Mouse (Mus musculus): ENCODE measurements around the gene Lamp3. TPM values are rescaled to one million over a fixed set of nuclear protein-coding genes. Genes with fewer than 3 reads are reported as not detected.
"Not testable (repeated sequence)": the region's sequence is repeated elsewhere in the genome, so short reads cannot be mapped to it uniquely, and the experiment has no call there.

The Lamp3 gene
- polyA plus RNA-seq (2012; fragmentation: generic; extraction: Trizol), result not detected

DNA sequence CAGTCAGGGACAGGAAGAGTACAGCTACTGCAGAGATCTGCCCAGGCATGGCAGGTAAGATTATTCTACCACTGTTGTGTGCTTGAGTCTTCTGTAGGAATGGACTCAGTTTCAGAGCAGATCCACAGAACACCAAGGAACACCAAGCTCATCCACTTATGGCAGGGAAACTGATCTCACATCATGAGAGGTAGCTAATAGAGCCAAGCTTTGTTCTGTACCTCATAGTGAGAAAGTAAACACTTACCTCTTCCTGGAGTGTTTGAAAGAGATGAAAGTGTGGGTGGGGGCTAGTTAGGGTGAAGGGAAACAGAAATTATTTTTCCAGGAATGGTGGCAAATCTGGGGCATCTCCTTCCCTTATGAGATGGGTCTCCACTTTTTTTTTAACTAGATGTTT, at the start of gene Lamp3:
Lamp3 (minus strand) TSS at position 160 of the 400 bp plus-strand sequence.
- H3ac ChIP-seq (ENCODE audit: control insufficient read depth, insufficient read length), result no peak within 1 kb of the TSS
- TF ChIP-seq E2F4 (IDR thresholded peaks at IDR 0.05; ENCODE audit: insufficient read depth) (no peak), REST (IDR thresholded peaks at IDR 0.05; ENCODE audit: insufficient read depth, insufficient read length) (no peak), TCF12 (IDR thresholded peaks at IDR 0.05; ENCODE audit: insufficient read depth, poor library complexity, severe bottlenecking) (no peak), POLR2A (IDR thresholded peaks at IDR 0.05; ENCODE audit: insufficient read length, low read depth) (no peak), MYOG (IDR thresholded peaks at IDR 0.05; ENCODE audit: control insufficient read depth in 1 of 3, insufficient read depth in 1 of 3, insufficient read length in 2 of 3, low read depth in 2 of 3) (no peak)
- no peaks in the 10 kb centered on the region for H3K27me3 ChIP-seq (ENCODE audit: control insufficient read depth, insufficient read depth, insufficient read length)
- no peak within 1 kb of the TSS for H3K4me3 ChIP-seq
- no peaks in the 10 kb centered on the region for H3K79me2 ChIP-seq (ENCODE audit: control insufficient read depth, insufficient read depth)
- no peaks in the 10 kb centered on the region for H3K36me3 ChIP-seq (ENCODE audit: control insufficient read depth, insufficient read depth)
- H3K4me2 ChIP-seq (ENCODE audit: low read depth), result no peak within 1 kb of the TSS

DNA sequence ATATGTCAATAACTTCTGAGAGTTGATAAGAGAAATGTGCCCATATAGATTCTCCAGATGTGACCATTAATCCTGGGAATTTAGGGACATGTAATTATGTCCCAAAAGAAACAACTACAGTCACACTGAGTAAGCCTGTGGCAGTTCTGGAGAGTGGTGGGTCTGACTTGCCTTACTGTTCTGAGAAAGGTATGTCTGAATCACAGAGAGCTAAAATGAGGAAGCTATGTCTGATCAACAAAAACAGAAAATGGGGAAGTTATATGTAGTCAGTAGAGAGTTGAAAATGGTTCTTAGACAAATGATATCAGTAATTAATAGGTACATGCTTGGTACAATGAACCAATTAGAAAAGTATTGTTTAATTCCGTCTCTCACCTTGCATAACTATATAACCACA, 26.7 kb upstream of the Lamp3 start:
- Histone ChIP-seq H3K79me2 (ENCODE audit: control insufficient read depth, insufficient read depth) (no peaks in the 10 kb centered on the region), H3K4me2 (ENCODE audit: low read depth) (no peak overlapping the region), H3K27me3 (ENCODE audit: control insufficient read depth, insufficient read depth, insufficient read length) (no peaks in the 10 kb centered on the region), H3ac (ENCODE audit: control insufficient read depth, insufficient read length) (no peak overlapping the region), H3K4me3 (no peak overlapping the region), H3K36me3 (ENCODE audit: control insufficient read depth, insufficient read depth) (no peaks in the 10 kb centered on the region)
- TF ChIP-seq MYOD1 (IDR thresholded peaks at IDR 0.05; ENCODE audit: control insufficient read depth in 1 of 3, insufficient read length in 2 of 3, low read depth in 2 of 3), result no peak
- TF ChIP-seq TCF12 (IDR thresholded peaks at IDR 0.05; ENCODE audit: insufficient read depth, poor library complexity, severe bottlenecking), result no peak
- TF ChIP-seq SRF (IDR thresholded peaks at IDR 0.05; ENCODE audit: control insufficient read depth, insufficient read length, low read depth), result no peak
- TF ChIP-seq POLR2AphosphoS2 (IDR thresholded peaks at IDR 0.05; ENCODE audit: insufficient read length, low read depth), result no peak
- TF ChIP-seq POLR2A (IDR thresholded peaks at IDR 0.05; ENCODE audit: insufficient read length, low read depth), result no peak
- TF ChIP-seq MYOG (IDR thresholded peaks at IDR 0.05; ENCODE audit: control insufficient read depth in 1 of 3, insufficient read depth in 1 of 3, insufficient read length in 2 of 3, low read depth in 2 of 3), result no peak
- TF ChIP-seq CEBPB (IDR thresholded peaks at IDR 0.05; ENCODE audit: insufficient read depth, poor library complexity, severe bottlenecking), result no peak
- TF ChIP-seq TCF3 (IDR thresholded peaks at IDR 0.05; ENCODE audit: insufficient read length, low read depth), result no peak
- no peak for TF ChIP-seq MAX (IDR thresholded peaks at IDR 0.05; ENCODE audit: low read depth)
- TF ChIP-seq REST (IDR thresholded peaks at IDR 0.05; ENCODE audit: insufficient read depth, insufficient read length), result no peak
- TF ChIP-seq USF1 (IDR thresholded peaks at IDR 0.05; ENCODE audit: low read depth), result no peak
- TF ChIP-seq E2F4 (IDR thresholded peaks at IDR 0.05; ENCODE audit: insufficient read depth), result no peak

DNA sequence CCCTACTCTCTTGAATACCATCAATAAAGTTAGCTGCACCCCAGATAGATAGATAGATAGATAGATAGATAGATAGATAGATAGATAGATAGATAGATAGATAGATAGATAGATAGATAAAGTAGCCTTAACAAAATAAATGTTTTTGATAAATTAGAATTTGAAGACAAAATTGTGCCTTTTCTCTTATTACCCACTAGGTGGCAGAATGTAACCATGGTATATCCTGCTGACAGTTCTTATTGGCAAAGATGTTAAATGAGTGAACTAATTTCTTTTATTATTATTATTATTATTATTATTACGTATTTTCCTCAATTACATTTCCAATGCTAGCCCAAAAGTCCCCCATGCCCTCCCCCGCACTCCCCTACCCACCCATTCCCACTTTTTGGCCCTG, 18.0 kb upstream of the Lamp3 start:
- H3ac ChIP-seq (ENCODE audit: control insufficient read depth, insufficient read length); H3K79me2 ChIP-seq (ENCODE audit: control insufficient read depth, insufficient read depth); H3K4me3 ChIP-seq; H3K27me3 ChIP-seq (ENCODE audit: control insufficient read depth, insufficient read depth, insufficient read length); H3K4me2 ChIP-seq (ENCODE audit: low read depth); H3K36me3 ChIP-seq (ENCODE audit: control insufficient read depth, insufficient read depth): not testable (repeated sequence)

DNA sequence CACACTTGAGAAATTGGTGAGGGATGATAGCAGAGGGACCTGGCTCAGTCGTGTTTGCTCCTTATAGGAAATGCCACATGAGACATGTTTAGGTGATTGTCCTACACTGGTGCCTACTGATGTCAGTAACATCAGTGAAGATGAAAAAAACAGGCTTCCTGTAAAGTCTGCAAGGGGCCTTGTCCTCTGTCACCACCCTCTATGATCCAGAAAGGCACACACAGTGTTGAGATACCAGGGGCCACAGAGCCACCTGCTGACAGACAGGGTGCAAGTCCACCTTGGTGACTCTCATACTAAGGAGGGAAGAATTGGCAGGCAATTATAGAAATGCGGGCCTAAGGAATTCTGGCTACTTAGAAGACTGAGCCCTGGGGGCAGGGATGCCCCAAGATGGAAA, 14.8 kb upstream of the Lamp3 start:
- Histone ChIP-seq H3K4me2 (ENCODE audit: low read depth) (no peak overlapping the region), H3K36me3 (ENCODE audit: control insufficient read depth, insufficient read depth) (no peaks in the 10 kb centered on the region), H3ac (ENCODE audit: control insufficient read depth, insufficient read length) (no peak overlapping the region), H3K79me2 (ENCODE audit: control insufficient read depth, insufficient read depth) (no peaks in the 10 kb centered on the region), H3K27me3 (ENCODE audit: control insufficient read depth, insufficient read depth, insufficient read length) (no peaks in the 10 kb centered on the region), H3K4me3 (no peak overlapping the region)
- TF ChIP-seq MAX (IDR thresholded peaks at IDR 0.05; ENCODE audit: low read depth) (no peak), REST (IDR thresholded peaks at IDR 0.05; ENCODE audit: insufficient read depth, insufficient read length) (no peak), MYOD1 (IDR thresholded peaks at IDR 0.05; ENCODE audit: control insufficient read depth in 1 of 3, insufficient read length in 2 of 3, low read depth in 2 of 3) (no peak), TCF3 (IDR thresholded peaks at IDR 0.05; ENCODE audit: insufficient read length, low read depth) (no peak), SRF (IDR thresholded peaks at IDR 0.05; ENCODE audit: control insufficient read depth, insufficient read length, low read depth) (no peak), MYOG (IDR thresholded peaks at IDR 0.05; ENCODE audit: control insufficient read depth in 1 of 3, insufficient read depth in 1 of 3, insufficient read length in 2 of 3, low read depth in 2 of 3) (no peak), POLR2AphosphoS2 (IDR thresholded peaks at IDR 0.05; ENCODE audit: insufficient read length, low read depth) (no peak), CEBPB (IDR thresholded peaks at IDR 0.05; ENCODE audit: insufficient read depth, poor library complexity, severe bottlenecking) (no peak), USF1 (IDR thresholded peaks at IDR 0.05; ENCODE audit: low read depth) (no peak), TCF12 (IDR thresholded peaks at IDR 0.05; ENCODE audit: insufficient read depth, poor library complexity, severe bottlenecking) (no peak), POLR2A (IDR thresholded peaks at IDR 0.05; ENCODE audit: insufficient read length, low read depth) (no peak), E2F4 (IDR thresholded peaks at IDR 0.05; ENCODE audit: insufficient read depth) (no peak)

- TF ChIP-seq MYOG (IDR thresholded peaks at IDR 0.05; ENCODE audit: control insufficient read depth in 1 of 3, insufficient read depth in 1 of 3, insufficient read length in 2 of 3, low read depth in 2 of 3), result no peak
- no peak for TF ChIP-seq CEBPB (IDR thresholded peaks at IDR 0.05; ENCODE audit: insufficient read depth, poor library complexity, severe bottlenecking)
- no peak for TF ChIP-seq SRF (IDR thresholded peaks at IDR 0.05; ENCODE audit: control insufficient read depth, insufficient read length, low read depth)
- no peak for TF ChIP-seq USF1 (IDR thresholded peaks at IDR 0.05; ENCODE audit: low read depth)
- no peak for TF ChIP-seq MYOD1 (IDR thresholded peaks at IDR 0.05; ENCODE audit: control insufficient read depth in 1 of 3, insufficient read length in 2 of 3, low read depth in 2 of 3)
- TF ChIP-seq TCF3 (IDR thresholded peaks at IDR 0.05; ENCODE audit: insufficient read length, low read depth), result no peak
- TF ChIP-seq MAX (IDR thresholded peaks at IDR 0.05; ENCODE audit: low read depth), result no peak
- TF ChIP-seq REST (IDR thresholded peaks at IDR 0.05; ENCODE audit: insufficient read depth, insufficient read length), result no peak
- no peak for TF ChIP-seq POLR2A (IDR thresholded peaks at IDR 0.05; ENCODE audit: insufficient read length, low read depth)
- TF ChIP-seq TCF12 (IDR thresholded peaks at IDR 0.05; ENCODE audit: insufficient read depth, poor library complexity, severe bottlenecking), result no peak
- TF ChIP-seq POLR2AphosphoS2 (IDR thresholded peaks at IDR 0.05; ENCODE audit: insufficient read length, low read depth), result no peak
- TF ChIP-seq E2F4 (IDR thresholded peaks at IDR 0.05; ENCODE audit: insufficient read depth), result no peak
- no peaks in the 10 kb centered on the region for H3K36me3 ChIP-seq (ENCODE audit: control insufficient read depth, insufficient read depth)
- no peaks in the 10 kb centered on the region for H3K27me3 ChIP-seq (ENCODE audit: control insufficient read depth, insufficient read depth, insufficient read length)
- H3K4me2 ChIP-seq (ENCODE audit: low read depth), result no peak overlapping the region
- no peak overlapping the region for H3K4me3 ChIP-seq
- no peaks in the 10 kb centered on the region for H3K79me2 ChIP-seq (ENCODE audit: control insufficient read depth, insufficient read depth)
- H3ac ChIP-seq (ENCODE audit: control insufficient read depth, insufficient read length), result no peak overlapping the region
These were observed 1.2 kb upstream of the Lamp3 start for GRCm38 (mm10) chr16:19707381-19707780.
